Mouse (Mus musculus) adrenal gland, adult 8-10 months (tissue): ENCODE measurements at regions not wholly inside any gene's neighbourhood (a gene's known extent, or its start where the extent isn't known, plus 50 kb on each side); places are given as distances from the start of the nearest gene placed in this dataset.

Experiments used
- DNase-seq: peaks from one replicate; pipeline ENCODE4 v3.0.0; 2022

GRCm38 (mm10) chr5:35221451-35222305 lies 56.4 kb upstream of the Adra2c start:
- DNase-seq = peak; percentile 70

DNA sequence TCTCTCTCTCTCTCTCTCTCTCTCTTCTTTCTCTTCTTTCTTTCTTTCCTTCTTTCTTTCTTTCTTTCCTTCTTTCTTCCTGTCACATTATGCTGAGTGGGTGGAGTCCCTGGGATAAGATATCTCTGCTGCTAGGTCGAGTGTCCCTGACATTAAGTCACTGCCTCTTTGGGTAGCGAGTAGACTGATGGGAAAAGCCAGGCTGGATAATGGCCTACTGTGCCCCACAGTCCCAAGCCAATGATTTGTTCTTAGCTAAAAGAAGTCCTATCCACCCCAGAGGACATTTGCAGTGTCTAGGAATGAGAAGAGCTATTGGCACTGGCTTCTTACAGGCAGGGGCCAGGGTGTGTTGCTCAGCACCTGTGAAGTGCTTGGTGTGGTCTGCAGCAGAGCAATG lies 61.8 kb upstream of the Adra2c start:
- no peak for DNase-seq

GRCm38 (mm10) chr5:35215480-35216195 lies 62.5 kb upstream of the Adra2c start:
- DNase-seq = no peak

GRCm38 (mm10) chr5:35215007-35215406 lies 63.1 kb upstream of the Adra2c start:
- no peak for DNase-seq

- no peak for DNase-seq
Observed at GRCm38 (mm10) chr5:35209348-35209747, 68.8 kb upstream of the Adra2c start.

- DNase-seq = no peak
Observed at GRCm38 (mm10) chr5:35204049-35204448, 74.1 kb upstream of the Adra2c start.

- DNase-seq = peak; percentile 13
Observed at GRCm38 (mm10) chr5:35198468-35198867, 79.7 kb upstream of the Adra2c start.

DNA sequence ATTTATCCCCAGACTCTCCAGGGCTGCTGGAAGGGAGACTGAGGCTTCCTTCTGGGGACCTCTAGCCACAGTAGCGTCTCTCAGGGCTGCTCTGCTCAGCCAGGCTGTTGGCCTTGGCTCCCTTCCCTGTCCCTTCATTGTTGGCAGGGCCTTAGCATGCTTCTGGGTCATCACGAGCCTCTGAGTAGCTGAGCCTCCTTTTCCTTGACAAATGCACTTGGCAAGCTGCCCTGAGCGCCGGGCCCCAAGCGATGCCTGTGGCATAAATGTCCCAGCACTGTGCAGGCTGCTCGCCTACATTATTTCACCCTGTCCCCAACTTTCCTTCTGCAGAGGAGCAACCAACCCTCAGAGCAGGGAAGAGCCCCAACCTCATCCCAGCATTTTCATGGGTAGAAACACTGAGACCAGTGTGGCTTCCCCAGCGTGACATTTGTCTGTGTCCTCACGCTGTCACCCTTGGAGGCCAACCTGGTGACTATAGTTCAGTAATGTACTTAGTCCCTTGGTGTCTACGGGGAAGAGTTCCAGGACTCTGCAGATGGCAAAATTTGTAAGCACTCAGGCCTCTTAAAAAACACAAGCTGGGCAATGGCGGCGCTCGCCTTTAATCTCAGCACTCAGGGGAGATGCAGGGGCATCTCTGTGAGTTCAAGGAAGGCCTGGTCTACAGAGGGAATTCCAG lies 83.7 kb upstream of the Lrpap1 start:
- DNase-seq = peak; percentile 93

DNA sequence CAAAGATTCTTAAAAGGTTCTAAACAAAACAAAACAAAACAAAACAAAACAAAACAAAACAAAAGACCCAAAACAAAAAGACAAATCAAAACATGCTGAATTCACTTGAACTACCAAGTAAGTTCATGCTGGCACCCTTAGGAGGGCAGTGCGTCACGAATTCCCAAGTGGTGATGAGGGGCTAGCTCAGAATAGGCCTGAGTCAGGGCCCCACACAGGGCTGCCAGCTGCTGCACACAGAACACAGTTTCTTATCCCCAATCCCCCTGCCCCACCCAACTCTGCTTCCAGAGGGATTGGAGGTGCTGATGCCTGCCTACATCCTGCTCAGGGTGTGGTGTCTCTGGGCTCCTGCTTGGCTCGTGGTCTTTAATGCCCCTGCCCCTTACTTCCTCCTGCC lies 80.3 kb upstream of the Lrpap1 start:
- DNase-seq = no peak

- no peak for DNase-seq
Observed at GRCm38 (mm10) chr5:35185289-35185688, 79.7 kb upstream of the Lrpap1 start.

GRCm38 (mm10) chr5:35183418-35183817 lies 77.9 kb upstream of the Lrpap1 start:
- DNase-seq = no peak

DNA sequence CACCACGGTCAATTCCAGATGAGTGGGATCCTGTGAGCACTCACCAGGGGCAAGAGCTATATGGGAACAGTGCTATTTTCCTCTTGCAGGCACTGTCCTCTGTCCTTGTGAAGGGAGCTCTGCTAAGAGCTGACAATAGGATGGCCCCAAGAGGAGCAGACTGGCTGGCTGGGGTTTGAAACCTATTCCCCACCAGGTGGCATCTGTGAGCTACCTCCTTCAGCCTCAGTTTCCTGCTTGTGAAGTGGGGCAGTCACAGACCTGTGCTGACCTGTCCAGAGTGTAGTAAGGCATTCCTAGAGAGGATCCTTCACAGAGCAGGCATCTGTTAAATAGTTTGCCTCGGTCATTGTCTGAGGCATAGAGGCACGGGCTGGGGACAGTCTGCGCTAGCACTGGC lies 71.8 kb upstream of the Lrpap1 start:
- no peak for DNase-seq

DNA sequence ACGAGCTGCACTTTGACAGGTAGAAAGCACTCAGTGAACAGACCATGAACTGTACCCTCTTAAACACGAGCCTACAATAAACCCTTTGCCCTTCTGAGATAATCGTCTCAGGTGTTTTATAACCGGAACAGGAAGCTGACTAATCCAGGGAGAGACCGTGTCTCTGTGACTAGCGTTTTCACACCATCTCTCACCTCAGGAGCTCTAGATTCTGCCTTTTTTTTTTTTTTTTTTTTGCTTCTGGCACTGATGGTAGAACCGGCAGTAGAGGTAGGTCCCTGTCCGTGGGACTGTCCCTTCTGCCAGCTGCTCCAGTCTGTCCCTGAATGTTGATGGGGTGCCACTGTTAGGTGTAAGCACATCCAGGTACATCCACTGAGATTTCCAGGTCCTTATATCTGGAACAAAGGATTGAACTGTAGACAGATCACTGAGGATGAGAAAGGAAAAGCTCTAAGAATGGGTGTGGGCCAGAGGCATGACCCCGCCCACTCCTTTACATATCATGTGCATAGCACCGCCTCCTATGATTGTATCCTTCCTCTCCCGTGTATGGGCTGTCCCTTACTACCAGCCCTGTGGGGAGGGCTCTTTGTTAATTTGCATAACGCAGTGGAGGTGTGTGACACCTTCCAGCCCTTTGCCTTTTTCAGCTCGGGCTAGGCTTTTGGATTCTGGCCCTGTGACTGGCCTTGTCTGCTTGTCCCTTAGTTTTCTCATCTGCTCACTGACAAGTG lies 70.7 kb upstream of the Lrpap1 start:
- DNase-seq = no peak

GRCm38 (mm10) chr5:35174318-35174717 lies 68.8 kb upstream of the Lrpap1 start:
- DNase-seq = no peak

GRCm38 (mm10) chr5:35171336-35171735 lies 65.8 kb upstream of the Lrpap1 start:
- DNase-seq = no peak

- DNase-seq = no peak
Observed at GRCm38 (mm10) chr5:35170369-35171130, 65.0 kb upstream of the Lrpap1 start.

DNA sequence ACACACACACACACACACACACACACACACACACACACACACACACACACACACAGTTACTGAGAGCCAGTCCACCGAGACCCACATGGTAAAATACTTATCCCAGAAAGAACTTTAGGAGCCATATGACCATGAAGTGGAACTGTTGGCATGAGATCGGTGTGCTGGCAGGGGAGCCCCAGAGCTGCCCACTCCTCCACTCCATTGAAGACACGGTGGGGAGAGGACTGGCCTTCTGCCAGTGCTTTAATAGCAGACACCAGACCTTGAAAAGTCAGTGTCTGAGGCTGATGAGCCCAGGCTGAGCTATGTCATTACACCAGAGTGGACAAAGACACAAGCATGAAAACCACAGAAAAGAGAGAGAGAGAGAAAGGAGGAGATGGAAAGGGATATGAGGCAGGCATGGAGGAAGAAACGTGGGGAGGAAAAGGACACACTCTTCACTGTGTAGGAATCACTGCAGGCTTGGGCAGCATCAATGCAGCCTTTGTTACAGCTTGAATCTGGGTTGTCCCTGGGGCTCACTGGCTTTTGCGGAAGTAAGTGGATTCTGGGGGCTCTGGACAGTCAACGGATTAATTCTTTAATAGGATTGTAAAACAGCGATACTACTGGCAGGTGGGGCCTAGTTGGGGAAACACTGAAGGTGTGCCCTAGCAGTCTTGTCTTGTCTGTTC lies 64.2 kb upstream of the Lrpap1 start:
- DNase-seq = no peak

- DNase-seq = no peak
Observed at GRCm38 (mm10) chr5:35168853-35169252, 63.3 kb upstream of the Lrpap1 start.

DNA sequence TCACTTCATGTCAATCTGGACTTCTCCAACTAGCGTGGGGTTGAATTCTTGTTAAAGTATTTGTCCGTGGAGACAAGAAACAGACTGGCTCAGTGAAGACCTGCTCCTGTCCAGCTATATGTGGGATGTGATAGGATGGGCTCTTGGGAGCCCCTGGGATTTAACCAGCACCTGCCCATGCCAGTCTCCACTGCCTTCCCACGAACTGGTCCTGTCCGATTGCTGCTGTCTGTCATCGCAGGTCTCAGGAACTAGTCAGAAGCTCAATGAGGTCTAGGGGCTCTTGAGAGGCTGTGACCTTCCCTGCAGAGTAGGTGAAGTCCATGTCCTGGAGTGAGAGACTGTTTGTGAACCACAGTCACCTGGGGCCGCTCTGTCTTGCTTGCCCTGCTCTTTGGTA lies 62.8 kb upstream of the Lrpap1 start:
- no peak for DNase-seq

- DNase-seq = no peak
Observed at GRCm38 (mm10) chr5:35165993-35166392, 60.4 kb upstream of the Lrpap1 start.

DNA sequence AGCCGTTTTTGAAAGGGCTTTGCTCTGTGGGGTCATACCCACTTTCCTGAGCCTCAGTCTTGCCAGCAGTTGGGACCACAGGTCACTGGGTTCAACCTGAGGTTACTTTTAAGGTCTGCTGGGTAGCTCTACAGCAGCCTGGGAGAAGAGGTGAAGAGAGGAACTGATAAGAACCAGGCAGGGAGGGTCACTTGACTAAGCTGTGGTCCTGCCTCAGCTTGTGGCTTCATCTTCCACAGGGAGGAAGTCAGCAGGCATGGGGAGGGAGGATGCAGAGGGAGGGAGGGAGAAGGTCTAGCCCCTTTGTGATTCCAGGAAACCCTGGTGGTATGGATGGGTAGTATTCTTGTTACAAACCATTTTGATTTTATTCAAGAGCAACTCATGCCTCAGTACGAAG lies 59.9 kb upstream of the Lrpap1 start:
- no peak for DNase-seq
